Mouse (Mus musculus): ENCODE measurements around the gene Catsperz. TPM values are rescaled to one million over a fixed set of nuclear protein-coding genes. Genes with fewer than 3 reads are reported as not detected.

Gene Catsperz
- polyA plus RNA-seq, 1 experiment from 2014 or later, result 1.4 TPM

- WGBS, result under 1% methylated on average over 44 of the region's 55 CpGs
- Histone ChIP-seq H3K4me3 (ENCODE audit: control insufficient read depth in 1 of 2, insufficient read depth in 1 of 2, low read depth in 1 of 2, low read length in 2 of 2) (peak overlapping the region; percentile 66 to 74), H3K4me1 (ENCODE audit: control insufficient read depth in 2 of 2, insufficient read depth in 2 of 2, low read length in 2 of 2) (peaks cover 26 to 40% of the 10 kb centered on the region in 2 experiments), H3K36me3 (ENCODE audit: control insufficient read depth, insufficient read depth, low read length) (peaks cover 17% of the 10 kb centered on the region), H3K9me3 (ENCODE audit: control insufficient read depth, low read length) (no peaks in the 10 kb centered on the region), H3K9ac (ENCODE audit: low read length) (peak overlapping the region; percentile 81), H3K27ac (replicated peaks in 1 of 2; ENCODE audit: control insufficient read depth in 1 of 2, insufficient read depth in 1 of 2, low read depth in 2 of 2, low read length in 2 of 2) (peak overlapping the region in 1 of 2 experiments; percentile 42; a peak in 2 of 4 replicates), H3K4me2 (ENCODE audit: low read length) (peak overlapping the region; percentile 70), H3K27me3 (ENCODE audit: control insufficient read depth, insufficient read depth, low read length) (no peaks in the 10 kb centered on the region)
- peak; percentile 68 for ATAC-seq (ENCODE audit: insufficient number of reproducible peaks, insufficient read depth, low FRiP score, low read depth)
These were observed 44.6 kb upstream of the Catsperz start for GRCm38 (mm10) chr19:6969665-6970381.

GRCm38 (mm10) chr19:6969291-6969664 lies 44.1 kb upstream of the Catsperz start:
- Histone ChIP-seq H3K27ac (replicated peaks in 1 of 2; ENCODE audit: control insufficient read depth in 1 of 2, insufficient read depth in 1 of 2, low read depth in 2 of 2, low read length in 2 of 2) (peak overlapping the region in 1 of 2 experiments; percentile 41; a peak in 2 of 4 replicates), H3K4me3 (ENCODE audit: control insufficient read depth in 1 of 2, insufficient read depth in 1 of 2, low read depth in 1 of 2, low read length in 2 of 2) (peak overlapping the region; percentile 66 to 74), H3K4me1 (ENCODE audit: control insufficient read depth in 2 of 2, insufficient read depth in 2 of 2, low read length in 2 of 2) (peaks cover 26 to 40% of the 10 kb centered on the region in 2 experiments), H3K9me3 (ENCODE audit: control insufficient read depth, low read length) (no peaks in the 10 kb centered on the region), H3K9ac (ENCODE audit: low read length) (peak overlapping the region; percentile 81), H3K4me2 (ENCODE audit: low read length) (peak overlapping the region; percentile 70), H3K27me3 (ENCODE audit: control insufficient read depth, insufficient read depth, low read length) (no peaks in the 10 kb centered on the region), H3K36me3 (ENCODE audit: control insufficient read depth, insufficient read depth, low read length) (peaks cover 23% of the 10 kb centered on the region)
- no peak for ATAC-seq (ENCODE audit: insufficient number of reproducible peaks, insufficient read depth, low FRiP score, low read depth)
- under 1% methylated on average over 20 of the region's 20 CpGs for WGBS

GRCm38 (mm10) chr19:6968491-6969271 lies 43.5 kb upstream of the Catsperz start:
- peak overlapping the region in 1 of 2 experiments; percentile 41; a peak in 2 of 4 replicates for H3K27ac ChIP-seq (replicated peaks in 1 of 2; ENCODE audit: control insufficient read depth in 1 of 2, insufficient read depth in 1 of 2, low read depth in 2 of 2, low read length in 2 of 2)
- H3K4me3 ChIP-seq (ENCODE audit: control insufficient read depth in 1 of 2, insufficient read depth in 1 of 2, low read depth in 1 of 2, low read length in 2 of 2), result peak overlapping the region; percentile 66 to 74
- H3K27me3 ChIP-seq (ENCODE audit: control insufficient read depth, insufficient read depth, low read length), result no peaks in the 10 kb centered on the region
- peaks cover 29% of the 10 kb centered on the region for H3K36me3 ChIP-seq (ENCODE audit: control insufficient read depth, insufficient read depth, low read length)
- H3K9ac ChIP-seq (ENCODE audit: low read length), result peak overlapping the region; percentile 81
- H3K4me1 ChIP-seq (ENCODE audit: control insufficient read depth in 2 of 2, insufficient read depth in 2 of 2, low read length in 2 of 2), result peaks cover 26 to 35% of the 10 kb centered on the region in 2 experiments
- no peaks in the 10 kb centered on the region for H3K9me3 ChIP-seq (ENCODE audit: control insufficient read depth, low read length)
- H3K4me2 ChIP-seq (ENCODE audit: low read length), result peak overlapping the region; percentile 70
- no peak for ATAC-seq (ENCODE audit: insufficient number of reproducible peaks, insufficient read depth, low FRiP score, low read depth)
- WGBS, result 11% methylated on average over 15 of the region's 15 CpGs

GRCm38 (mm10) chr19:6956461-6956860 lies 31.3 kb upstream of the Catsperz start:
- H3K27ac ChIP-seq (replicated peaks in 1 of 2; ENCODE audit: control insufficient read depth in 1 of 2, insufficient read depth in 1 of 2, low read depth in 2 of 2, low read length in 2 of 2), result no peak overlapping the region
- no peaks in the 10 kb centered on the region for H3K9me3 ChIP-seq (ENCODE audit: control insufficient read depth, low read length)
- ATAC-seq (ENCODE audit: insufficient number of reproducible peaks, insufficient read depth, low FRiP score, low read depth), result no peak
- peaks cover 63% of the 10 kb centered on the region for H3K36me3 ChIP-seq (ENCODE audit: control insufficient read depth, insufficient read depth, low read length)
- no peak overlapping the region for H3K4me2 ChIP-seq (ENCODE audit: low read length)
- no peaks in the 10 kb centered on the region for H3K27me3 ChIP-seq (ENCODE audit: control insufficient read depth, insufficient read depth, low read length)
- no peak overlapping the region for H3K9ac ChIP-seq (ENCODE audit: low read length)
- H3K4me3 ChIP-seq (ENCODE audit: control insufficient read depth in 1 of 2, insufficient read depth in 1 of 2, low read depth in 1 of 2, low read length in 2 of 2), result no peak overlapping the region
- peaks cover 25 to 39% of the 10 kb centered on the region in 2 experiments for H3K4me1 ChIP-seq (ENCODE audit: control insufficient read depth in 2 of 2, insufficient read depth in 2 of 2, low read length in 2 of 2)
- WGBS, result 79% methylated on average over 10 of the region's 10 CpGs

GRCm38 (mm10) chr19:6955424-6955823 lies 30.2 kb upstream of the Catsperz start:
- H3K9ac ChIP-seq (ENCODE audit: low read length), result peak overlapping the region; percentile 36; the same call in 1 of the 2 replicates
- H3K27me3 ChIP-seq (ENCODE audit: control insufficient read depth, insufficient read depth, low read length), result no peaks in the 10 kb centered on the region
- 38% methylated on average over 7 of the region's 7 CpGs for WGBS
- ATAC-seq (ENCODE audit: insufficient number of reproducible peaks, insufficient read depth, low FRiP score, low read depth), result peak; percentile 37
- H3K4me3 ChIP-seq (ENCODE audit: control insufficient read depth in 1 of 2, insufficient read depth in 1 of 2, low read depth in 1 of 2, low read length in 2 of 2), result no peak overlapping the region
- H3K4me1 ChIP-seq (ENCODE audit: control insufficient read depth in 2 of 2, insufficient read depth in 2 of 2, low read length in 2 of 2), result peaks cover 25 to 39% of the 10 kb centered on the region in 2 experiments
- peak overlapping the region in 1 of 2 experiments; percentile 61; a peak in 3 of 4 replicates for H3K27ac ChIP-seq (replicated peaks in 1 of 2; ENCODE audit: control insufficient read depth in 1 of 2, insufficient read depth in 1 of 2, low read depth in 2 of 2, low read length in 2 of 2)
- no peaks in the 10 kb centered on the region for H3K9me3 ChIP-seq (ENCODE audit: control insufficient read depth, low read length)
- H3K36me3 ChIP-seq (ENCODE audit: control insufficient read depth, insufficient read depth, low read length), result peaks cover 60% of the 10 kb centered on the region
- H3K4me2 ChIP-seq (ENCODE audit: low read length), result no peak overlapping the region

DNA sequence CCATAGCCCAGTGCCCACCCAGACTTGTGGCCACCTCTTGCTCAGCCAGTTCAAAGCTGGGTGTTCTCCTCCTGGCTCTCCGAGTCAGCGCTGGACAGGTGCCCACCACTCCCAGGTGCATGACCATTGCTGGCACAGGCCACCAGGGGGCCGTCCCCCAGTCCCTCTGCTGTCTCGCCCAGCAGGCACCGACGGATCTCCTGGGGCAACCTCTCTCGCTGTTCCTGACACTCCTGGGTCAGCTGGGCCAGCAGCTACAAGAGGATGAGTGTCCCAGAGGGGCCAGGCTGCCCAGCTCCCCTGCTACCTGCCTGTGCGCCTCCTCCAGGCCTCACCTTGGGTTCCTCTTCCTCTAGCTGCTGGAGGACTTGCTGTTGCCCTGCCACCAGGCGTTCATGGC lies 28.9 kb upstream of the Catsperz start:
- Histone ChIP-seq H3K4me2 (ENCODE audit: low read length) (no peak overlapping the region), H3K27ac (replicated peaks in 1 of 2; ENCODE audit: control insufficient read depth in 1 of 2, insufficient read depth in 1 of 2, low read depth in 2 of 2, low read length in 2 of 2) (no peak overlapping the region), H3K9me3 (ENCODE audit: control insufficient read depth, low read length) (no peaks in the 10 kb centered on the region), H3K27me3 (ENCODE audit: control insufficient read depth, insufficient read depth, low read length) (no peaks in the 10 kb centered on the region), H3K9ac (ENCODE audit: low read length) (no peak overlapping the region), H3K4me3 (ENCODE audit: control insufficient read depth in 1 of 2, insufficient read depth in 1 of 2, low read depth in 1 of 2, low read length in 2 of 2) (no peak overlapping the region), H3K36me3 (ENCODE audit: control insufficient read depth, insufficient read depth, low read length) (peaks cover 46% of the 10 kb centered on the region), H3K4me1 (ENCODE audit: control insufficient read depth in 2 of 2, insufficient read depth in 2 of 2, low read length in 2 of 2) (peaks cover 28 to 50% of the 10 kb centered on the region in 2 experiments)
- ATAC-seq (ENCODE audit: insufficient number of reproducible peaks, insufficient read depth, low FRiP score, low read depth), result no peak
- WGBS, result 61% methylated on average over 9 of the region's 9 CpGs

DNA sequence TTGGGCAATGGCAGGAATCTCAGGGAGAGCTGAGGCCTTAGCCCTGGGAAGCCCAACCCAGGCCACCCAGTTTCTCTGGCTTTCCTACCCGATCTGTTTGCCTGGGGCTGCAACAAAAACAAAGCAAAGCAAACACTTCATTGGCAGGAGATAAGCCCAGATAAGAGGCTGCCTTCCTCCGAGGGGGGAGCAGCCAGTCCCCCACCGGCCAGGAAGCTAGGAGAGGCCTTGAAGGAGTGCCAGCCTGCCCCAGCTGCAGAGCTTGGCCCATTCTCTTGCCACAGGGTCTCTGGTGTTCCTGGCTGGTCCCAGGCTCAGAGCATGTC lies 27.5 kb upstream of the Catsperz start:
- peak overlapping the region; percentile 64 to 66; a peak in 2 of 4 replicates for H3K4me3 ChIP-seq (ENCODE audit: control insufficient read depth in 1 of 2, insufficient read depth in 1 of 2, low read depth in 1 of 2, low read length in 2 of 2)
- H3K9me3 ChIP-seq (ENCODE audit: control insufficient read depth, low read length), result no peaks in the 10 kb centered on the region
- peak overlapping the region; percentile 88 for H3K4me2 ChIP-seq (ENCODE audit: low read length)
- H3K36me3 ChIP-seq (ENCODE audit: control insufficient read depth, insufficient read depth, low read length), result peaks cover 32% of the 10 kb centered on the region
- no peaks in the 10 kb centered on the region for H3K27me3 ChIP-seq (ENCODE audit: control insufficient read depth, insufficient read depth, low read length)
- H3K4me1 ChIP-seq (ENCODE audit: control insufficient read depth in 2 of 2, insufficient read depth in 2 of 2, low read length in 2 of 2), result peaks cover 28 to 50% of the 10 kb centered on the region in 2 experiments
- WGBS, result 5% methylated on average over 3 of the region's 3 CpGs
- no peak for ATAC-seq (ENCODE audit: insufficient number of reproducible peaks, insufficient read depth, low FRiP score, low read depth)
- H3K27ac ChIP-seq (replicated peaks in 1 of 2; ENCODE audit: control insufficient read depth in 1 of 2, insufficient read depth in 1 of 2, low read depth in 2 of 2, low read length in 2 of 2), result peak overlapping the region; percentile 97 to 98
- peak overlapping the region; percentile 88 for H3K9ac ChIP-seq (ENCODE audit: low read length)

All from heart, embryonic 14.5 days (tissue).